Mouse (Mus musculus) embryonic facial prominence, embryonic 15.5 days (tissue): Measurements from ENCODE around the gene Scarf1. TPM values are rescaled to one million over a fixed set of nuclear protein-coding genes. Genes with fewer than 3 reads are reported as not detected.
A peak's percentile ranks its signal among the peaks of the same experiment; 100 is the strongest.

Source experiments
- ATAC-seq: fragments of 200-750 bp; cut with Nextera tagmentation; 2 replicates; pipeline ENCODE4 v1.8.0; 2017; ENCODE audit warnings: low read depth, moderate TSS enrichment; ENCODE audit not compliant: insufficient number of reproducible peaks, low FRiP score, low TSS enrichment
- H3K27ac ChIP-seq: fragments of 300-500 bp; sonication (generic); replicated peaks from 2 replicates; pipeline ENCODE4 v1.5.1; 2015; ENCODE audit warnings: mild to moderate bottlenecking, inconsistent platforms
- H3K27me3 ChIP-seq: fragments of 300-500 bp; sonication (generic); 2 replicates; pipeline ENCODE4 v1.6.1; 2015; ENCODE audit warnings: inconsistent platforms
- H3K36me3 ChIP-seq: fragments of 300-500 bp; sonication (generic); 2 replicates; pipeline ENCODE4 v1.6.1; 2015; ENCODE audit warnings: mild to moderate bottlenecking, inconsistent platforms
- H3K4me1 ChIP-seq: fragments of 300-500 bp; sonication (generic); 2 replicates; pipeline ENCODE4 v1.6.1; 2015; ENCODE audit warnings: inconsistent platforms
- H3K4me2 ChIP-seq: fragments of 300-500 bp; sonication (generic); replicated peaks from 2 replicates; pipeline ENCODE4 v1.6.1; 2015; ENCODE audit warnings: mild to moderate bottlenecking, inconsistent platforms
- H3K4me3 ChIP-seq: fragments of 300-500 bp; sonication (generic); replicated peaks from 2 replicates; pipeline ENCODE4 v1.5.1; 2015; ENCODE audit warnings: mild to moderate bottlenecking, inconsistent platforms
- H3K9ac ChIP-seq: fragments of 300-500 bp; sonication (generic); 2 replicates; pipeline ENCODE4 v1.6.1; 2015; ENCODE audit warnings: inconsistent platforms
- H3K9me3 ChIP-seq: fragments of 300-500 bp; sonication (generic); replicated peaks from 2 replicates; pipeline ENCODE4 v1.6.1; 2016; ENCODE audit warnings: inconsistent platforms
- WGBS: fragments of 180-500 bp; shearing (Covaris S2); methylation state at CpG from one replicate; pipeline ENCODE4 v1.1.7; 2015; 5-methylcytosine and 5-hydroxymethylcytosine counted together
- polyA plus RNA-seq: library from polyadenylated mRNA; unstranded; fragments of >200 nt; fragmentation: Nextera tagmentation; extraction: Ambion mirVana; gene quantifications from 2 replicates; pipeline ENCODE4 v1.2.1, GENCODE M21; 2015

Gene Scarf1
- polyA plus RNA-seq, 1 experiment from 2014 or later, result 8.1 TPM

DNA sequence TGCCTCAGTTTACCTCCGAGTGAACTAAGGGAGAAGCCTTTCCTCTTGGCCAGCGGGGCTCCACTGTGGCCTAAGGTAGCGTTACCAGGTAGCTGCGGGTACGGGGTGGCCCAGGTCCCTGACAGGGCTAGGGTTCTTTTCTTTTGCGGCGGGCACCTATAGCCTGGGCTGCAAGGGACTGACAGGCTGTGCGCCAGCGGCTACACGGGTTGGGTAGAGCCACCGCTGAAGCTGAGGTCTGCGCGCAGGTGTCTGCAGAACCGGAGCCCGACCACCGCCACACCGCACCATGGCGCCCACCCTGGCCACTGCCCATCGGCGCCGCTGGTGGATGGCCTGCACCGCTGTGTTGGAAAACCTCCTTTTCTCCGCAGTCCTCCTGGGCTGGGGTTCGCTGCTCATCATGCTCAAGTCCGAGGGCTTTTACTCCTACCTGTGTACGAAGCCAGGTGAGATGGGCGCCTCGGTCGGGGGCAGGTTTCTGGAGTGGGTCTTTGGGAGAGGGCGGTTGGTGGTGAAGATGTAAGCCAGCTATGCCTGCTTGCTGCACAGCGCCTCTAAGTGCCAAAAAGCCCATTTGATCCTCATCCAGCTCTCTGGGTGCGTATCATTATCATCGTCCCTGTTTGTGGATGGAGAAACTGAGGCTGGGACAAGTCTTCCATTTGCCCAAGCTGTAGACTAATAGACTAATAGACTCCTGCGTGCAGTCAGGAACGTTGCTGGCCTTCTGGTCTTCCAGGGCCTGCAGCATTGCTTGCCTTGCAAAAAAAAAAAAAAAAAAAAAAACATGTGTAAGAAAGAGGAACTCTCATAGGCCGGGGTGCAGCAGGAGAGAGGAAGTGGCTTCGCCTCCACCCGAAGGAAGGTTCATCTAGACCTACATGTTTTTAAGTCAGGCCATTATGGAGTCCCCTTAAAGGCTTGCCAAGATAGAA, 19.3 kb downstream of the Scarf1 start:
- Histone ChIP-seq H3K4me1 (peaks cover 18% of the 10 kb centered on the region), H3K27me3 (no peaks in the 10 kb centered on the region), H3K9me3 (no peaks in the 10 kb centered on the region), H3K4me3 (peak overlapping the region; percentile 64), H3K9ac (peak overlapping the region; percentile 31; the same call in 1 of the 2 replicates), H3K36me3 (no peaks in the 10 kb centered on the region), H3K4me2 (peak overlapping the region; percentile 99), H3K27ac (no peak overlapping the region)
- 15% methylated on average over 38 of the region's 38 CpGs for WGBS
- ATAC-seq, result no peak

DNA sequence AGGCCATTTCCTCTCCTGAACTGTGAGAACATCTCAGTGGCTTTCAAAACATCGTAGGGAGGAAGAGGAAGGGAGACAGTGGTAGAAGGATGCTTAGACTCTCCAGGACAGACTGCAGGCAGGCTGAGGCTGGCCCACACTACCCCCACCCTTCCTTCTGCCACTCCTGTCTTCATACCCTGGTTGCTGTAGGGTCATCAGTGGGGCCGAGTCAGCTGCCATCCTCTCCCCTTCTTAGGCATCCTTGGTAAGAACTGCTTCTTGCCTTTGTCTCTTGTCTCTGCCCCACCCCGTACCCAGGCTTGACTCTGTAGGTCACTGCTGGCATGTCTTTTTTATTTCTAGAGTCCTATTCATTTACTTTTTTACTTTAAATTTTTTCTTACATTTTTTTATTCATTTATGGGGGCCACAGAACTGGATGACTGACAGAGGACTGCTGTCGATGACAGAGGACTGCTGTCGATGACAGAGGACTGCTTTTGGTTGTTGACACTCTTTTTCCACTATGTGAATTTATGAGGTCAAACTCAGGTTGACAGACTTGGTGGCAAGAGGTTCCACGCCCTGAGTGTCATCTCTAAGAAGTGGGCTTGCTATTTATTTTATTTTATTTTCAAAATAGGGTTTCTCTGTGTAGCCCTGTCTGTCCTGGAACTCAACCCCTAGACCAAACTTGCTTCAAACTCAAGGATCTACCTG, 20.1 kb downstream of the Scarf1 start:
- peak overlapping the region; percentile 99; the same call in 1 of the 2 replicates for H3K4me2 ChIP-seq
- no peak for ATAC-seq
- no peak overlapping the region for H3K9ac ChIP-seq
- no peak overlapping the region for H3K4me3 ChIP-seq
- H3K27ac ChIP-seq, result no peak overlapping the region
- H3K27me3 ChIP-seq, result no peaks in the 10 kb centered on the region
- H3K4me1 ChIP-seq, result peaks cover 21% of the 10 kb centered on the region
- no peaks in the 10 kb centered on the region for H3K9me3 ChIP-seq
- H3K36me3 ChIP-seq, result no peaks in the 10 kb centered on the region
- 67% methylated on average over 6 of the region's 6 CpGs for WGBS

DNA sequence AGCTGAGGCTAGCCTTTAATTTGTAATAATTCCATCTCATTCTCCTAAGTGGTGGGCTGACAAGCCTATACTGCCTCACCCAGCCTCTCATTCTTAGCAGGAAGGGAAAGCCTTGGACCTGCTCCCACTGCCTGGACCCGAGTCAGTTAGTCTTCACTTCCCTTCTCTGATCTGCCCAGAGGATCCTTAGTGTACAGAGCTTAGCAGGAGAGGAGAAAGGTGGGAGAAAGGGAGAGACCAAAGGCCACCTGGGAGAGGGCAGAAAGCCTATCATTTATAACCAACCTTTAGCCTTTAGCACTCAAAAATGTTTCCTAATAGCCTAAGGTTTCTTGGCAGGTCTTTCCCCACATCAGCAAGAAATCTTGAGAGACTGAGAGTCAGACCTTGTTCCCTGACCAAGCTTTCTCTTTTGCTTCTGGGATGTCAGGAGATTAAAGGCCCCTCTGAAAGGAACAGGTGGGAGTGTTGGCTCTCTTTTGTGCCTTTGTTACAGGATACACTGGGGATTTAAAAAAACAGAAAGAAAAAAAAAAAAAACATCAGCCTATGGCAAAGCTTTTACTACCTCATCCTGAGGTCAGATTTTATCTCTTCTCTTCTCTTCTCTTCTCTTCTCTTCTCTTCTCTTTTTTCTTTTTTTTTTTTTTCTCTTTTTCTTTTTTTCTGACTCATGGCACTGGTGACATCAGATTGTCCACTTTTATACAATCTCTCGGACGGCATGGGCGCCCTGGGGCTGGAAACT, 21.1 kb downstream of the Scarf1 start:
- Histone ChIP-seq H3K4me3 (no peak overlapping the region), H3K9ac (no peak overlapping the region), H3K27me3 (no peaks in the 10 kb centered on the region), H3K4me2 (no peak overlapping the region), H3K27ac (no peak overlapping the region), H3K36me3 (no peaks in the 10 kb centered on the region), H3K4me1 (peaks cover 21% of the 10 kb centered on the region), H3K9me3 (no peaks in the 10 kb centered on the region)
- 38% methylated on average over 4 of the region's 4 CpGs for WGBS
- no peak for ATAC-seq

DNA sequence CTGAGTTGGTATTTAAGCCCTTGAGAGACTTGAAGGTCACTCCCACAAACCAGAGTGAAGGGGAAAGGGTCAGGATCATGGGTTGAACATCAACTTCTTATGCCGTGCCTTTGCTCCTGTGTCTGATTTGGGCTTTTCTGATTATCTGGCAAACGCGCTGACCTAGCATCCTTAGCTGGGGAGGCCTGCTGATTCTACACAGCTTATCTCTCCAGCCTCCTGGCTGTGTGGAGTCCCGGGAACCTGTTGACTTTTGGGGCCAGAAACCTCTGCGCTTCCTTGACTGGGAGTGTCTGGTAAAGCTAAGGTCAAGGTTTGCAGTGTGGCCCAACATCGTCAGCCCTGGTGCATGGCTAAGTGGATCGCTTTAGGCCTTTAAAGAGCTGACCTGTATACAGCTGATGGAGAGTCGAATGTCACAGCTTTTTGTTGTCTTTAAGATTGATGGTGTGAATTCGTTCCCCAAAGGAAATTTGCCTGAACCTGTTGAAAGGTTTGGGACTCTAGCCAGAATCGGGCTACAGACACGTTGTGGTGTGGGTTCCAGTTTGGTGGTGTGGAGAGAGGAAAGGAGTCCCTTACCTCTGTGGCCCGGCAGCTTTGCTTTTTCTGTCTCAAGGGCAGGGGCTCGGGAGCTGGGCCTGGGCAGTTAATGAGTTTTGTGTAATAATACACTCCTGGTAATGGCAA, 21.9 kb downstream of the Scarf1 start:
- Histone ChIP-seq H3K4me3 (no peak overlapping the region), H3K9me3 (no peaks in the 10 kb centered on the region), H3K27me3 (no peaks in the 10 kb centered on the region), H3K9ac (no peak overlapping the region), H3K36me3 (no peaks in the 10 kb centered on the region), H3K4me2 (no peak overlapping the region), H3K4me1 (peaks cover 21% of the 10 kb centered on the region), H3K27ac (no peak overlapping the region)
- ATAC-seq, result no peak
- WGBS, result 49% methylated on average over 13 of the region's 13 CpGs

DNA sequence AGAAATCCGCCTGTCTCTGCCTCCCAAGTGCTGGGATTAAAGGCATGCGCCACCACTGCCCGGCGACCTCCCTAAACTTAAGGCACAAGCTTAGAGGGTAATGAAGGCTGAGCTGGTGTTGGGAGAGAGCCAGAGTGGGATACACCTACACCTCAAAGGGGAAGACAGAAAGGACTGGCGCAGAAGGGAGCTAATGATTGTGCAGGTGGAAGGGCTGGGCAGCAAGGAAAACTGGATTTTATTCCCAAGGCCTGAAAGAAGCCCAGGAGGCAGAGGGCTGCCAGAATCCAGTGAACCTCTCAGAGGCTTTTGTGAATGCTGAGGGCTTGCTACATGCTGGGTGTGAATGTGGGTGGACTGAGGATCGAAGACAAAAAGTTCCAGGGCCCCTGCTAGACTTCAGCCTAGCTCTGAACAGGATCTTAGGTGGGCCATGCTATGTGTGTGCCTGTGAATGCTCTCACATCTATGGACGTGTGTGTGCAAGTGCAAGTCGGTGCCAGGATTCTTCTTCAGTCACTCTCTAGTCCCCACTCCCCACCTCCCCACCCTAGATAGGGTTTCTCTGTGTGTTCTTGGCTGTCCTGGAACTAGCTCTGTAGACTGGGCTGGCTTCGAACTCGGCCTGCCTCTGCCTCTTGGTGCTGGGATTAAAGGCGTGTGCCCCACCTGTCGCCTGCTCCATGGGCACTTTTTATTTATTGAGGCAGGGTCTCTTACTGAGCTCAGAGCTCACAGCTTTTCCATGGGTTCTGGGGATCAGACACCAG, 23.1 kb downstream of the Scarf1 start:
- Histone ChIP-seq H3K9ac (no peak overlapping the region), H3K9me3 (no peaks in the 10 kb centered on the region), H3K4me3 (no peak overlapping the region), H3K4me1 (peaks cover 18% of the 10 kb centered on the region), H3K27ac (no peak overlapping the region), H3K36me3 (no peaks in the 10 kb centered on the region), H3K27me3 (no peaks in the 10 kb centered on the region), H3K4me2 (no peak overlapping the region)
- WGBS, result 88% methylated on average over 12 of the region's 12 CpGs
- no peak for ATAC-seq

DNA sequence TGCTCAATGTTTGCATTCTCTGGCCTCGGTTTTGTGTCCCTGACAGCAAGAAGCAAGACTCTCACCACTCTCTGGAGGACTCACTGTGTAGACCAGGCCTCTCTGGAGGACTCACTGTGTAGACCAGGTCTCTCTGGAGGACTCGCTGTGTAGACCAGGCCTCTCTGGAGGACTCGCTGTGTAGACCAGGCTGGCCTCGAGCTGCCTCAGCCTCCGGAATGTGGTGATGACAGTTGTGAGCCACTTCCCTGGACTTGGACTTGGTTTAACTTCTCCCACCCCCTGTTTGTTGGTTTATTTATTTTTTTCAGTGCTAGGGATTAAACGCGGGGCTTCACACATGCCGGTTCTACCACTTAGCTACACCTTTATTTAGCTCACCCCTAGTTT, 23.7 kb downstream of the Scarf1 start:
- Histone ChIP-seq H3K27me3 (no peaks in the 10 kb centered on the region), H3K9ac (no peak overlapping the region), H3K4me1 (peaks cover 16% of the 10 kb centered on the region), H3K4me2 (no peak overlapping the region), H3K4me3 (no peak overlapping the region), H3K36me3 (no peaks in the 10 kb centered on the region), H3K9me3 (no peaks in the 10 kb centered on the region), H3K27ac (no peak overlapping the region)
- 86% methylated on average over 8 of the region's 8 CpGs for WGBS
- ATAC-seq, result no peak

DNA sequence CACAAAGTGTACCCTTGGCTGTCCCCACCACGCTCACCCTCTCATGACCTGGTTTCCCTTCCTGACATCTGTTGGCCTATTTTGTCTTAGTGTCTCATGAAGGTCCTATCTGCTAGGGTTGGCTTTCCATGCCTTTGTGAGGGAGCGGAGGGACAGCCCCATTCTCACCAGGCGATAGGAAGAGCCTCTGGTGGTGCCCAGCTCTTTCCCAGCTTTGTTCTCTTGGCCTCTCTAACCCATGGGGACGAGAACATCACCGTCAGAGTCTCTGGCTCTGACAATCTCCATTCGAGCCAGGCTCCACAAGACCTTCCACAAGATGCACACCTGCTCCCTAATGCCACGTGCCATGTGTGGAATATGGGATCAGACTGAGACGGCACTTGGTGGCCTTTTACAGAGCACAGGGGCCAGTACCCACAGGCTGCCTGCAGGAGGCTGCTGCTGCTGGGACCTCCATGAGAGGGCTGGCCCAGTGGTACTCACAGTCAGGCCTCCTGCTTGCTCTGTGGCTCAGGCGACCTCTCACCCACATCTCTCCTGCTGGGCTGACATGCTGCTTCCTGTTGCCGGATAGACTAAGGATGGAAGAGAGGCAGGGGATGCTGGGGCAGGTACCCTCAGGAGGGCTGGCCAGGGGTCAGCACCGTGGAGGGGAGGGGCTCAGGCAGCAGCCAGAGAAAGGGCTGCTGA, 24.3 kb downstream of the Scarf1 start:
- Histone ChIP-seq H3K4me2 (no peak overlapping the region), H3K9me3 (no peaks in the 10 kb centered on the region), H3K9ac (no peak overlapping the region), H3K36me3 (no peaks in the 10 kb centered on the region), H3K27ac (peak overlapping the region; percentile 9; the same call in 1 of the 2 replicates), H3K27me3 (no peaks in the 10 kb centered on the region), H3K4me3 (no peak overlapping the region), H3K4me1 (peaks cover 10% of the 10 kb centered on the region; the same call in 1 of the 2 replicates)
- ATAC-seq, result no peak
- 49% methylated on average over 11 of the region's 11 CpGs for WGBS

DNA sequence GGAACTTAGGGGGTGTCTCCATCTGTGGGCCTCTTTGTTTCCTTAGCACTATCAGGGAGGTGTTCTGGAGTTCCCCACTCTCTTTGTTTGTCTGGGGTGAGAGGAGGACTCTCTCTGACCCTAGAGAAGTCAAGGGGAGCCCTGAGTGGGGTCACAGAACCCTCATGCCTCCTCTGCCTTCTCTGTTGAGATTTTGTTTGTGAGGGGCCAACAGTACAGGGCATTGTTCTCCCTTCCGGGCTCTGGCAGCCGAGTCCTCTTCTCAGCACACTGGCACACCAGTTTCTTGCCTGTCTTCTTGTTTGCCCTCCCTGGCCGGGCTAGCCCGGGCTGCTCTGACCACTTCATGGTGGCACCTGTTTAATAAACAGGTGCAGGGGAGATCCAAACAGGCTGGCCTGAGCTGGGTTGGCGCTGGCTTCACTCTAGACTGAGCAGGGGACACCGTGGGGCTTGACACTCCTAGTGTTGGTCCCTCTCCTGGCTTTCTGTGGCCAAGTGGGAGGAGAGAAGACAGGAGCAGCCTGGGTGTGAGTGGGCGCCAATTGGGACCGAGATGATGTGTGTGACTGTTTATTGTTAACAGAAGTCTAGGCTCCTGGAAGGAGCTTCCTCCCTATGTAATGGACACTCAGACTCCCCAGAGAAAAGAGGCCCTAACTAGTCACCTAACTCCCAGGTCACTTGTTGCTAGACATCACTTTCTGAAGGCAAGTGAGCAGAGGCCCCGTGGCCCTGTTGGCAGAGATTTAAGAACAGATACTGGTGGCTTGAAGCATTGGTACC, 25.0 kb downstream of the Scarf1 start:
- Histone ChIP-seq H3K9ac (no peak overlapping the region), H3K27me3 (no peaks in the 10 kb centered on the region), H3K27ac (peak overlapping the region; percentile 9; the same call in 1 of the 2 replicates), H3K9me3 (no peaks in the 10 kb centered on the region), H3K4me3 (no peak overlapping the region), H3K4me2 (no peak overlapping the region), H3K36me3 (no peaks in the 10 kb centered on the region), H3K4me1 (0 out of 2 replicates have a peak, but pooled peaks cover 8% of the 10 kb centered on the region)
- ATAC-seq, result no peak
- WGBS, result 55% methylated on average over 9 of the region's 9 CpGs

DNA sequence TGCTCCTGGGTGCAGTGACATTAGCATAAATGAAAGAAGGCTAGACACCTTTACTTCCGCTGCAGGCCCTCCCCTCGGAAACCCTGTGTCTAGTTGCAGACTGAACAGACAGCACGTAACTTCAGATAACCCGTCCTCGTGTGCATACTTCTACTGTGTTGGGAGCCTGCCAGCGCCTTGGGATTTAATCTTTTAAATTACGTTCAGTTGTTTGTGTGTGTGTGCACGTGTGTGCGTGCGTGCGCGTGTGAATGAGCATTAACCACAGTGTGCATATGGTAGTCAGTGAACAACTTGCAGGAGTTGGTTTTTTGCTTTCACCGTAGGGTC, 25.6 kb downstream of the Scarf1 start:
- Histone ChIP-seq H3K4me3 (no peak overlapping the region), H3K4me1 (0 out of 2 replicates have a peak, but pooled peaks cover 8% of the 10 kb centered on the region), H3K4me2 (no peak overlapping the region), H3K9me3 (no peaks in the 10 kb centered on the region), H3K27ac (no peak overlapping the region), H3K9ac (no peak overlapping the region), H3K36me3 (no peaks in the 10 kb centered on the region), H3K27me3 (no peaks in the 10 kb centered on the region)
- no peak for ATAC-seq
- WGBS, result 73% methylated on average over 13 of the region's 13 CpGs
